Mouse (Mus musculus) C2C12 (cell line): ENCODE results near the gene Cox17. TPM values are rescaled to one million over a fixed set of nuclear protein-coding genes. Genes with fewer than 3 reads are reported as not detected.
"Not testable (repeated sequence)": the region's sequence is repeated elsewhere in the genome, so short reads cannot be mapped to it uniquely, and the experiment has no call there.

Experiments
- H3K27me3 ChIP-seq: one replicate; pipeline ENCODE4 v1.6.1; 2011; ENCODE audit not compliant: control insufficient read depth, insufficient read depth, insufficient read length
- H3K36me3 ChIP-seq: one replicate; pipeline ENCODE4 v1.6.1; 2011; ENCODE audit not compliant: control insufficient read depth, insufficient read depth
- H3K4me3 ChIP-seq: one replicate; pipeline ENCODE4 v1.5.1; 2011; ENCODE audit warnings: mild to moderate bottlenecking, control low read depth; ENCODE audit not compliant: poor library complexity, insufficient read depth, severe bottlenecking
- H3K79me2 ChIP-seq: one replicate; pipeline ENCODE4 v1.6.1; 2011; ENCODE audit not compliant: control insufficient read depth, insufficient read depth
- H3K79me3 ChIP-seq: one replicate; pipeline ENCODE4 v1.6.1; 2011; ENCODE audit warnings: low read depth, control low read depth
- H3ac ChIP-seq: one replicate; pipeline ENCODE3; 2011; ENCODE audit warnings: low read depth; ENCODE audit not compliant: control insufficient read depth, insufficient read length
- CEBPB ChIP-seq: IDR thresholded peaks from one replicate; pipeline ENCODE4 v1.6.1; 2011; ENCODE audit warnings: low read depth, mild to moderate bottlenecking, control low read depth, moderate library complexity
- CTCF ChIP-seq: IDR thresholded peaks from one replicate; pipeline ENCODE4 v1.5.1; 2011; ENCODE audit not compliant: control insufficient read depth, insufficient read depth, insufficient read length
- FOSL1 ChIP-seq: IDR thresholded peaks from one replicate; pipeline ENCODE4 v1.8.0; 2011; ENCODE audit warnings: mild to moderate bottlenecking, low read length; ENCODE audit not compliant: poor library complexity, insufficient read depth, severe bottlenecking
- MAX ChIP-seq: IDR thresholded peaks from one replicate; pipeline ENCODE4 v1.6.1; 2011; ENCODE audit warnings: mild to moderate bottlenecking, control low read depth
- MYOD1 ChIP-seq: IDR thresholded peaks from one replicate; pipeline ENCODE4 v1.6.1; 2011; ENCODE audit warnings: low read depth; ENCODE audit not compliant: control insufficient read depth, insufficient read length
- MYOG ChIP-seq: IDR thresholded peaks from one replicate; pipeline ENCODE4 v1.6.1; 2011; ENCODE audit not compliant: control insufficient read depth, insufficient read length; ENCODE audit errors: extremely low read depth
- USF1 ChIP-seq: IDR thresholded peaks from one replicate; pipeline ENCODE4 v1.6.1; 2011; ENCODE audit warnings: low read depth, mild to moderate bottlenecking, control low read depth, moderate library complexity
- polyA plus RNA-seq: library from polyadenylated mRNA; unstranded; fragments of >200 nt; fragmentation: generic; extraction: Trizol; gene quantifications from one replicate; pipeline ENCODE4 v1.2.1, GENCODE M21; 2012; ENCODE audit warnings: missing spikeins

The Cox17 gene
- polyA plus RNA-seq, 1 experiment, result 404 TPM

DNA sequence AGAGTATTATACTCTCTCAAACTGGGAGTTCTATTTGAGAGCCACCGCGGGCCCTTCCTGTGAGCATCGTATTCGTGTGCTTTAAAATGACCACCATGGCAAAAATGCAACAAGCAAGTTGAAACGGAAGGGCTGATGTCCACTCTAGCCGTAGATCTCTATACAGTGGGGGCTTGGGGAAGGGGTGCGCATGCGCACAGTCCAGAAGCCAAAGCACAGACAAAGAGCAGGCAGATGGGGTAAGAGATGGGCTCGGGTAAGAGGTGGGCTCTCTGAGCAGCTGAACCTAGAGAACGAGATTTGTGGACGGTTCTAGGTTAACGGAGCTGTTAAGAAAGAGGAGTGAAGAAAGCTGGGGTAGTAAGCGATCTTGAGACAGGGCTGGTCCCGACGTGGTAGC is 22.5 kb upstream of the Cox17 start:
- Histone ChIP-seq H3ac (no peak overlapping the region), H3K27me3 (no peaks in the 10 kb centered on the region), H3K36me3 (no peaks in the 10 kb centered on the region), H3K79me2 (no peaks in the 10 kb centered on the region), H3K4me3 (no peak overlapping the region), H3K79me3 (no peaks in the 10 kb centered on the region)
- no peak for TF ChIP-seq MYOG
- no peak for TF ChIP-seq MAX
- no peak for TF ChIP-seq MYOD1
- no peak for TF ChIP-seq FOSL1
- no peak for TF ChIP-seq USF1
- no peak for TF ChIP-seq CTCF
- no peak for TF ChIP-seq CEBPB

DNA sequence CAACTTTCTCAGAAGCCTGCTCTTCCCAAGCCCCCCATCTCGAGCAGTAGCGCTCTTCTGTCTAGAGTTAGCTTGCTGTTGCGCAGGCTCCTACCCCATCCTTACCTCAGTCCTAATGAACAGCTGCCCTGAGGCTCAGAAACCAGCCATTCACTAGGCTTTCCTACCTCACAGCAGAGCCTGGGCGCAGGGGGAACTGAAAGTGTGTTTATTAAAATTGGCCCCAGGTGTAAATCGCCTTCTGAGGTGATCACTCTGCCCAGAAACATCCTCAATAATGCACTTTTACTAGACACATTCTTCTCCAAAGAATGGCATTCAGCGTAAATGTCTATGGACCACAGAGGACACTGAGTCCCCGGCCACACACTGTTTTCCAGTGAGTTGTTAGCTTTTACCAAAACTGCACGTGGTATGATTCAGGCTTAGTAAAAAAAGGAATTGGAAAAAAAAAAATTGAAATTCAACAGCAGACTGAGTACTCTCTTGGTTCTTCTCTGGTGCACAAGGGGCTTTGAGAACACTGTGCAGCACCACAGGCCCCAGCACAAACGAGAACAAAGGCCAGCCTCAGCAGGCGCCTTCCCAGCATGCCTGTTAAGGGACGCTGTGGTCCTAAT is 19.9 kb upstream of the Cox17 start:
- TF ChIP-seq MAX (no peak), MYOD1 (no peak), MYOG (no peak), FOSL1 (no peak), USF1 (no peak), CEBPB (no peak), CTCF (no peak)
- H3K79me2 ChIP-seq, result no peaks in the 10 kb centered on the region
- no peaks in the 10 kb centered on the region for H3K79me3 ChIP-seq

DNA sequence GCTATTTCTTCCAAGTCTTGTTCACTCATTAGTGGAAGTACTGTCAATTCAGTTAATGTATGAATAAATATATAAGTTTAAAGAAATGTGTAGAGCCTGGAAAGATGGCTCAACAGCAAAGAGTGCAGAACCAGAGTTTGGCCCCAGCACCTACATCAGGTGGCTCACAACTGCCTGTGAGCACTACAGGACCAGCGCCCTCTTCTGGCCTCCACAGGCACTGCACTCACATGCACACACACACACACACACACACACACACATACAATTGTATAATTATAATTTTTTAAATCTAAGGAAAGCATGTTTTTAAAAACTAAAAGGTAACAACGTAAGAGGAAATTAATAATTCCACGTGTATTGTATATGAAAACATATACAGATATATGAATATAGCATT is 17.5 kb upstream of the Cox17 start:
- H3K79me2 ChIP-seq, result no peaks in the 10 kb centered on the region
- TF ChIP-seq CTCF (no peak), MAX (no peak), FOSL1 (no peak), MYOD1 (no peak), USF1 (no peak), CEBPB (no peak), MYOG (no peak)
- no peaks in the 10 kb centered on the region for H3K79me3 ChIP-seq
- H3K4me3 ChIP-seq, result no peak overlapping the region
- H3ac ChIP-seq, result no peak overlapping the region
- H3K36me3 ChIP-seq, result no peaks in the 10 kb centered on the region
- no peaks in the 10 kb centered on the region for H3K27me3 ChIP-seq

More for the DNA sequence above, 19.9 kb upstream of the Cox17 start:
- Histone ChIP-seq H3K4me3 (no peak overlapping the region), H3K36me3 (no peaks in the 10 kb centered on the region), H3K27me3 (no peaks in the 10 kb centered on the region), H3ac (no peak overlapping the region)

DNA sequence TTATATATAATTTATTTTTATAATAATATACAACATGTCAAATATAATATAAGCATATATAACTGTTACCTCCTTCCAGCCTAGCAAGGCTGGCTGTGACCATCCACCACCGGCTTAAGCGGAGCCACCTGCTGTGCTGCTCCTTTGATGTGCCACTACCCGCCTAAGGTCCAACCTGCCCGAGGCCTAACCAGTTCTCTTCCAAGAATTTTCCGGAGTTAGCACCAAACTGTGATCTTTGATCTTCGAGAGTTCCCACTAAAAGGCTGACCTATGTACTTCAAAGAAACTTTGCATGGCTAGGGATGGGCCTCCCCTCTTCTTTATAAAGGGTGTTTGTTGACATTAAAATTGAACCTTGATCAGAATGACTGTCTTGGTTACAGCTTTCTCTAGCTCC is 12.4 kb upstream of the Cox17 start:
- no peak overlapping the region for H3ac ChIP-seq
- TF ChIP-seq CTCF (no peak), MYOD1 (no peak), FOSL1 (no peak), CEBPB (no peak), USF1 (no peak), MYOG (no peak), MAX (no peak)
- no peaks in the 10 kb centered on the region for H3K36me3 ChIP-seq
- no peaks in the 10 kb centered on the region for H3K27me3 ChIP-seq
- H3K79me3 ChIP-seq, result no peaks in the 10 kb centered on the region
- no peak overlapping the region for H3K4me3 ChIP-seq
- H3K79me2 ChIP-seq, result no peaks in the 10 kb centered on the region

DNA sequence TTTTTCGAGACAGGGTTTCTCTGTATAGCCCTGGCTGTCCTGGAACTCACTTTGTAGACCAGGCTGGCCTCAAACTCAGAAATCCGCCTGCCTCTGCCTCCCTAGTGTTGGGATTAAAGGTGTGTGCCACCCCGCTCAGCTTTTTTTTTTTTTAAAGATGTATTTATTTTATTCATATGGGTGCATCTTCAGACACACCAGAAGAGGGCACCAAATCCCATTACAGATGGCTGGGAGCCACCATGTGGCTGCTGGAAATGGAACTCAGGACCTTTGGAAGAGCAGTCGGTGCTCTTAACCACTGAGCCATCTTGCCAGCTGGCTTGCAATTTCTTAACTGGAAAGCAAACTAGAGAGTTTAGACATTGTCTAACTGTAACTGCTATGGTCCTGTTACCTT is 8.7 kb upstream of the Cox17 start:
- not testable (repeated sequence) for H3K79me3 ChIP-seq, H3K79me2 ChIP-seq, H3K4me3 ChIP-seq, H3ac ChIP-seq, H3K36me3 ChIP-seq, H3K27me3 ChIP-seq

DNA sequence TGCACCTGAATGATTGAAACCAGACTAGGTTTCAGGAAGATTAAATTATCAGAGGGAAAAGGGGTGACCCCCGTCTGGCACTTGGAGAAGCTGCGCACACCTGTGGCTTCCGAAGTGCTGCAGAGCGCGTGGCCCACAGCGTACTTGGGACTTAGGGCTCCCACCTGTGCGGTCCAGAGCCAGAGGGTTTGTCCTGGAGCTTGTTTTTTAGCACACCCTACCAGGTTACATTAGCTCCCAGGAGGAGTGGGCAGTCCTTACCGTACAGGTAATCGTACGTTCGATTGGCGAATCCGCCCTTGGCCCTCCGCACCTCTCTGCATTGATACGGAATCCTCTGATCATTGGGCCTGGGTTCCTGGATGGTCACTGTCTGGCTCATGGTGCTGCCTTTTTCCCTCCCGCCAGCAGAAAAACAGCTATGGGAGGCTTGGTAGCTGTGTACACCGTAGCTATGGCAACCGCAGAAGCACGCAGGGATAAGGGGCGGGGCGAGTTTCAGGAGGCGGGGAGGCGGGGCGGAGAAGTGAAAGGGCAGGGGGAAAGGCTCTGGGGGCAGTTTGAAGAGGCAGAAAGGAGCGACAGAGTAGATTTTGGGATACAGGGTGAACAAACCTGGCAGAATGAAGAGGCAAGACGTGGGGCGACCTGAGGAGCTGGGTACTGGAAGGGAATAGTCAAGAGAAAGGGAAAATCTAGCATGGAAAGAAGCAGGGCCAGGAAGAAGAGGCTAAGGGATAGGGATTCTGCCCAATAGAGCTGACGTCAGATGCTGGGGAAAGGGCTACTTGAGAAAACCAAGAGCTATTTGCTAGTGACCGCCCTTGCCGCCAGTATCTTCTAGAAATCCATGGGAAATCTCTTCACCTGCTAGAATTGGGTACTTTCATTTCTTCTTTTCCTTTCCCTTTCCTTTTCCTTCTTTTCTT is 5.1 kb upstream of the Cox17 start, which contains the start of gene Maats1:
Gene Maats1 (minus strand): TSS at position 748 of the 929 bp plus-strand sequence.
- Histone ChIP-seq H3K79me3 (no peaks in the 10 kb centered on the region), H3K27me3 (no peaks in the 10 kb centered on the region), H3K36me3 (no peaks in the 10 kb centered on the region), H3K79me2 (no peaks in the 10 kb centered on the region), H3K4me3 (no peak within 1 kb of the TSS), H3ac (no peak within 1 kb of the TSS)
- TF ChIP-seq MYOG (no peak), CTCF (no peak)
